Mouse (Mus musculus): ENCODE data around the gene Gm21830. TPM values are rescaled to one million over a fixed set of nuclear protein-coding genes. Genes with fewer than 3 reads are reported as not detected.

The Gm21830 gene
- not detected for total RNA-seq (2023)

GRCm38 (mm10) chr2:67413425-67413824 is at the start of gene Gm21830:
Gene Gm21830 (plus strand): TSS chr2:67413725.

GRCm38 (mm10) chr2:67433081-67433480 is 19.6 kb downstream of the Gm21830 start, which contains the start of gene Gm26727:
Gene Gm26727 (minus strand): TSS chr2:67433181.

GRCm38 (mm10) chr2:67445780-67446179 is 32.3 kb downstream of the Gm21830 start, which contains the start of gene Xirp2:
Gene Xirp2 (plus strand): TSS chr2:67446002.

Other genes starting within 250 kb of the Gm21830 start
- gene Gm26727, start 19.5 kb downstream of the Gm21830 start, total RNA-seq (2023), result not detected
- under 1 TPM in 1 of 2 experiments, not detected in 1; 0.04 TPM for gene Xirp2, start 32.3 kb downstream of the Gm21830 start, total RNA-seq (2023)
- not detected for gene B3galt1, start 152.1 kb downstream of the Gm21830 start, total RNA-seq (2023)